Mouse (Mus musculus) midbrain, embryonic 16.5 days (tissue): Measurements from ENCODE around the gene Rbsn. TPM values are rescaled to one million over a fixed set of nuclear protein-coding genes. Genes with fewer than 3 reads are reported as not detected.
A peak's percentile ranks its signal among the peaks of the same experiment; 100 is the strongest.

ENCODE experiments used
- ATAC-seq: fragments of 200-750 bp; cut with Nextera tagmentation; 2 replicates; pipeline ENCODE4 v1.8.0; 2017; ENCODE audit warnings: moderate TSS enrichment
- H3K27ac ChIP-seq: fragments of 300-500 bp; sonication (generic); 2 replicates; pipeline ENCODE4 v1.5.1; 2014; ENCODE audit warnings: mild to moderate bottlenecking, low read length, mixed read lengths
- H3K27me3 ChIP-seq: fragments of 300-500 bp; sonication (generic); 2 replicates; pipeline ENCODE4 v1.6.1; 2014; ENCODE audit warnings: low read depth, low read length, mixed read lengths; ENCODE audit not compliant: control insufficient read depth, insufficient read depth
- H3K36me3 ChIP-seq: fragments of 300-500 bp; sonication (generic); 2 replicates; pipeline ENCODE4 v1.6.1; 2014; ENCODE audit warnings: mild to moderate bottlenecking, low read length, moderate library complexity, mixed read lengths; ENCODE audit not compliant: control insufficient read depth, insufficient read depth
- H3K4me1 ChIP-seq: fragments of 300-500 bp; sonication (generic); 2 replicates; pipeline ENCODE4 v1.6.1; 2014; ENCODE audit warnings: mild to moderate bottlenecking, low read length, mixed read lengths; ENCODE audit not compliant: control insufficient read depth, insufficient read depth
- H3K4me2 ChIP-seq: fragments of 300-500 bp; sonication (generic); 2 replicates; pipeline ENCODE4 v1.6.1; 2014; ENCODE audit warnings: mild to moderate bottlenecking, low read length, mixed read lengths
- H3K4me3 ChIP-seq: fragments of 300-500 bp; sonication (generic); 2 replicates; pipeline ENCODE4 v1.5.1; 2014; ENCODE audit warnings: low read depth, mild to moderate bottlenecking, low read length, moderate library complexity, mixed read lengths
- H3K9ac ChIP-seq: fragments of 300-500 bp; sonication (generic); 2 replicates; pipeline ENCODE4 v1.6.1; 2014; ENCODE audit warnings: low read depth, low read length, mixed read lengths
- H3K9me3 ChIP-seq: fragments of 300-500 bp; sonication (generic); replicated peaks from 2 replicates; pipeline ENCODE4 v1.6.1; 2014; ENCODE audit warnings: mild to moderate bottlenecking, low read length, mixed read lengths; ENCODE audit not compliant: control insufficient read depth, poor library complexity, severe bottlenecking
- WGBS: fragments of 180-500 bp; shearing (Covaris S2); extraction: QIAGEN DNeasy Blood & Tissue Kit; methylation state at CpG from one replicate; pipeline ENCODE4 v1.1.7; 2014; 5-methylcytosine and 5-hydroxymethylcytosine counted together
- polyA plus RNA-seq: library from polyadenylated mRNA; unstranded; fragments of >200 nt; fragmentation: Nextera tagmentation; extraction: Ambion mirVana; gene quantifications from 2 replicates; pipeline ENCODE4 v1.2.1, GENCODE M21; 2015

The Rbsn gene
- polyA plus RNA-seq, 1 experiment from 2014 or later = 32.8 TPM

DNA sequence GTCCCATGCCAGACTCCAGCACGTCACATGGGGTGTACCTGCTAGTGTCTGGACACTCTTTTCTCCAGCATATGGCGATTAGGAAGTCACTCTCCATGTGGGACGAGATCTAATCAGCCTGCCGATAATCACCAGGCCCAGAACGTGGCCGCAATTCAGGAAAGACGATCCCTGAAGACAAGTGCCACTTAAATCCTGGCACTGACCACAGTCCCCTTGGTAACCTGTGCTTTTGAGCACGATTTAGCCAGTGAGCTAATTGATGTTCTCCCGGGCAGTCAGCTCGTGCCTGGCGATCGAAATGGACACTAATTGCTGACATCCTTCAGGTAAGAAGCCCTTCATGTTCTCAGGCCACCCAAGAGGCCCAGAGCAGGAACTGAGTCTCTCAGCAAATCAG, 20.3 kb upstream of the Rbsn start:
- Histone ChIP-seq H3K27me3 (no peaks in the 10 kb centered on the region), H3K9me3 (no peaks in the 10 kb centered on the region), H3K36me3 (no peaks in the 10 kb centered on the region), H3K4me1 (no peaks in the 10 kb centered on the region), H3K4me3 (no peak overlapping the region), H3K27ac (no peak overlapping the region), H3K9ac (no peak overlapping the region), H3K4me2 (no peak overlapping the region)
- no peak for ATAC-seq
- 68% methylated on average over 12 of the region's 12 CpGs for WGBS

DNA sequence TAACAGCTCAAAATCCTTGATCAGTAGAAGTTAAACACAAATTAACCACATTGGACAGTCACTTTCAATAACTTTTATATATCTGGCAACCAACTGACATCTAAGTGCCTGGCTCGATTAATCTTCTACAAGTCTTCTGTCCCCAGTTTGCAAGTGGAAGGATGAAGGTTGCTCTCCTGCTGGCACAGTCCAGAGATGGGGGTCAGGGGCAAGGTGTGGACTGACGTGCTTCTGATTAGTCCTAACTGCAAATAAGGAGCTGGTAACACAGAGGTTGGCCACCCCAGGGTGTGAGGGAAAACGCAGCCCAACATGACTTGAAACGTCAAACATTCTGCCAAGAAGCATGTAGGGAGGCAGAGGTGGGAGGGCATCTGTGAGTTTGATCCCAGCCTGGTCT, 17.0 kb upstream of the Rbsn start:
- WGBS = 69% methylated on average over 4 of the region's 4 CpGs
- Histone ChIP-seq H3K27ac (no peak overlapping the region), H3K36me3 (no peaks in the 10 kb centered on the region), H3K4me1 (no peaks in the 10 kb centered on the region), H3K4me3 (no peak overlapping the region), H3K4me2 (no peak overlapping the region), H3K27me3 (no peaks in the 10 kb centered on the region), H3K9ac (no peak overlapping the region), H3K9me3 (no peaks in the 10 kb centered on the region)
- ATAC-seq = no peak

DNA sequence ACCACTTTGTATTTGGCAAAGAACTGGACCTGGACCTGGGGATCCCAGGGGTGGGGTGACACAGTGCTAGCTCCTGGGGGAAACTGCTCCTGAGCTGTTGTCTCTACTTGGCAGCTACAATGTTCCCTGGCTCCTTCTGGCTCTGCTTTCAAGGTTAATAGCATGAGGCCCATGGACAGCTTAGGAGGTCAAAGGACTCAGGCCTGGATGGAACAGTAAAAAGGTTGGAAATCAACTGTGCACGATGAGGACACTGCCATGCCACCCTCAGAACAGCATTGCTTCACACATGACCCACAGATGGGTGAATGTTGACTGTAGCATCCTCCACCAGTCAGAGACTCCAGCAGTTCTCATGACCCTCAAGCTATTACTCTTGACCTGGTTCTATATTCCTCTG, 16.6 kb upstream of the Rbsn start:
- H3K27me3 ChIP-seq = no peaks in the 10 kb centered on the region
- no peak overlapping the region for H3K4me3 ChIP-seq
- H3K36me3 ChIP-seq = no peaks in the 10 kb centered on the region
- no peaks in the 10 kb centered on the region for H3K4me1 ChIP-seq
- 72% methylated on average over 1 of the region's 1 CpGs for WGBS
- no peak overlapping the region for H3K27ac ChIP-seq
- H3K9me3 ChIP-seq = no peaks in the 10 kb centered on the region
- ATAC-seq = no peak
- H3K9ac ChIP-seq = no peak overlapping the region
- no peak overlapping the region for H3K4me2 ChIP-seq

DNA sequence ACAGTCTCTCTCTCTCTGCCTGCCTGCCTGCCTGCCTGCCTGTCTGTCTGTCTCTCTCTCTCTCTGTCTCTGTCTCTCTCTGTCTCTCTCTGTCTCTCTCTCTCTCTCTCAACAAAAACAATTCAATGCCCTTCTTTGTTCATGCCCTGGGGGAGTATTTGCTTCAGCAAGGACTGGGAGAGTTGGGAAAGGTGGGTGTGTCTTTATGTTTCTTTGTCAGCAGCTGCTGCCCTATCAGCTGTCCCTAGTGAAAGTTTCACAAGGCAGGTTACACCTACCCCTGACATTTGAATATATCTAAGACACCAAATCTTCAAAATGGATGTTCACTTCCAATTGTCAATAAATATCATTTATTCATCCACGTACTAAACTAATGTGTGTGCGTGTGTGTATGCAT, 14.9 kb upstream of the Rbsn start:
- Histone ChIP-seq H3K4me1 (no peaks in the 10 kb centered on the region), H3K9me3 (no peaks in the 10 kb centered on the region), H3K27ac (no peak overlapping the region), H3K4me2 (no peak overlapping the region), H3K27me3 (no peaks in the 10 kb centered on the region), H3K36me3 (no peaks in the 10 kb centered on the region), H3K9ac (no peak overlapping the region), H3K4me3 (no peak overlapping the region)
- whole genome bisulfite sequencing = 88% methylated on average over 2 of the region's 2 CpGs
- ATAC-seq = no peak

DNA sequence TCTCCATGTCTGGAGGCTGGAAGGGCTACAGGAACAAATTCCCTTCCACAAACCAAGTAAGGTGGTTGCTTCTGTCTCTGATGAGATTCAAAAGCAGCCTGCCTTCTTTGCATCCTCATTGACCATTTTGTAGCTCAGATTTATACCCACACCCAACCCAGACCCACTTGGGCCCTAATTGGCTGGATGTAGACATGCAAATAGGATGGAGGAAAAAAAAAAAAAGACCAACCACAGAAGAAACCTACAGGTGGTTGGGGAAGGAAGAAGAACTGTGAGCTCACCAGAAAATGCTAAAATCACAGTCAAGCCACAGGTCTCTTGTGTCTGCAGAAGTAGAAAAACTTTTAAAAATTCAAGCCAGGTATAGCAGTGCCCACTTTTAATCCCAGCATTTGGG, 14.4 kb upstream of the Rbsn start:
- Histone ChIP-seq H3K27me3 (no peaks in the 10 kb centered on the region), H3K9me3 (no peaks in the 10 kb centered on the region), H3K36me3 (no peaks in the 10 kb centered on the region), H3K4me2 (no peak overlapping the region), H3K27ac (no peak overlapping the region), H3K9ac (no peak overlapping the region), H3K4me1 (no peaks in the 10 kb centered on the region), H3K4me3 (no peak overlapping the region)
- no peak for ATAC-seq

DNA sequence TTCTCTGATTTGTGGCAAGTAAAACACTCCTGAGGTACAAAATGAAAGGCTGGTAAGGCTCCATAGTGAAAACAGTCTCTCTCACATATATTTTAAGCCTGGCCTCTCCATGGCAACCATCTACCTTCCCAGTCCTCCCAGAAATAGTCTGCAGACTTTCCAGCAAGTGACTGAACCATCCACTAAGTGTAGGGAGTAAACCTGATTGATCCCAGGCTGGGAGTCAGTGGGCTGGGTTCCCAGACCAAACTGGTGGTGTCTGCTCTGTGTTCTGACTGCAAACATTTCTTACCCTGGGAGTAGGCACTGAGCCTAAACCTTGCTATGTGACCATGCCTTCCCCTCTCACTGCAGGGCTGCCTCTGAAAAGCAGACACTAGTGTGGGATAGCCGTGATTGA, 10.3 kb upstream of the Rbsn start:
- H3K27ac ChIP-seq = no peak overlapping the region
- 82% methylated on average over 1 of the region's 1 CpGs for WGBS

DNA sequence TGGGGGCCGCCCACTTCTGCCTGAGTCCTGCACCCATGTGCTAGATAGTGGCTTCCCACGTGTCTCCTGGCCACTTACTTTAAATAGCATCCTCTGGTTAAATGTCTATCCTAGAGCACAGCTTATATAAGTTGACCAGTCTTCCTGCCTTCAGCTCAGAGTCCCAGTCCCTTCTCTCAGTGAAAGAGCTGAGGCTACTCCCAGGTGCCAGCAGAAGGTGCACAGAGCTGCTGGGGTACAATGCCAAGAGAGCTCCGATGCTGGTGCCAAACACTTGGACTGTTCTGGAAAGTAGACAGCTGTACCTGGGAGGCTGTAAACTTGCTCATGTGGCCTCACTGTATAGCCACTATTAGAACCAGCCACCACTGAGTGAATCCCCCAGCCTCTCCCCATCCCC, 7.3 kb upstream of the Rbsn start:
- Histone ChIP-seq H3K9ac (no peak overlapping the region), H3K36me3 (no peaks in the 10 kb centered on the region), H3K27ac (no peak overlapping the region), H3K4me2 (no peak overlapping the region), H3K27me3 (no peaks in the 10 kb centered on the region), H3K9me3 (no peaks in the 10 kb centered on the region), H3K4me3 (no peak overlapping the region), H3K4me1 (no peaks in the 10 kb centered on the region)
- WGBS = 91% methylated on average over 3 of the region's 3 CpGs
- no peak for ATAC-seq

More for the DNA sequence above, 10.3 kb upstream of the Rbsn start:
- Histone ChIP-seq H3K4me3 (no peak overlapping the region), H3K9me3 (no peaks in the 10 kb centered on the region), H3K27me3 (no peaks in the 10 kb centered on the region), H3K4me2 (no peak overlapping the region), H3K4me1 (no peaks in the 10 kb centered on the region), H3K9ac (no peak overlapping the region), H3K36me3 (no peaks in the 10 kb centered on the region)
- no peak for ATAC-seq

DNA sequence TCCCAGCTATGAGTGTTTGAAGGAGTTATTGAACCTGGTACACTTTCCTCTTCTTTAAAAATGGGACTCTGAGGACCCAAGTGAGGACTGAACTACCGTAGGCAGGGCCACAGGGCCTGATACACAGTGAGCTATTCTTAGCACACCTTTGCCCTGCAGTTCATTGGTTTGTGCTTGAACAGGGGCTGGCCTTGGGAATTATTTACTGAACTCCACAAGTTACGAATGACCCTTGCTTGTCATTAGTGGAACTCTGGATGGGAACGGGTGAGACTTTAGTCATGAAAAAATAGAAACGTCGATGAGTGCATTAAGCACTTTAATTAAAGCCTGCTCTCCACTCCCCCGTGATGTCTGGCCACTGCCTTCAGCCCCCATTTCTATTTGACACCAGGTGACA, 6.9 kb upstream of the Rbsn start:
- no peak overlapping the region for H3K27ac ChIP-seq
- no peak overlapping the region for H3K4me3 ChIP-seq
- no peak overlapping the region for H3K9ac ChIP-seq
- no peaks in the 10 kb centered on the region for H3K27me3 ChIP-seq
- H3K36me3 ChIP-seq = no peaks in the 10 kb centered on the region
- 85% methylated on average over 6 of the region's 6 CpGs for WGBS
- H3K4me1 ChIP-seq = no peaks in the 10 kb centered on the region
- H3K9me3 ChIP-seq = no peaks in the 10 kb centered on the region
- no peak for ATAC-seq
- H3K4me2 ChIP-seq = no peak overlapping the region

DNA sequence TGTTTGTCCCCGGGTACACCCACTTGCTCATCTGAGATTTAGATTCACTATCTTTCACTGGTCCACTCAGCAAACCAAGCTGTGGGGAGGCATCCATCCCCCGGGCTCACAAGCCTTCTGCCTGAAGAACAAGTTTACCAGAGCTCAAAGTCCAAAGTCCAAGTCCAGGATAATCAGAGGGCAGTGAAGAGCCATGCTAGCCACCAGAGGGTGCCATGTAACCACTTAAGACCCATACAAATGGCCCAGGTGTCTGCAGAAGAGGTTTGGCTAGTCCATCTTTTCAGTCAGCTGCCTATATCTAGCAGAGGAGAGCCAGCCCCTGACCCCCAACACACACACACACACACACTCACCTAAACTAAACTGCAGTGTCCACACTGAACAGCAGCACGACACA, 4.7 kb upstream of the Rbsn start:
- Histone ChIP-seq H3K27me3 (no peaks in the 10 kb centered on the region), H3K9me3 (no peaks in the 10 kb centered on the region), H3K4me1 (no peaks in the 10 kb centered on the region; the same call in 1 of the 2 replicates), H3K36me3 (no peaks in the 10 kb centered on the region), H3K9ac (no peak overlapping the region), H3K4me3 (no peak overlapping the region), H3K4me2 (no peak overlapping the region), H3K27ac (no peak overlapping the region)
- 46% methylated on average over 3 of the region's 3 CpGs for WGBS
- 0 out of 2 replicates have a peak, but pooled peaks have one; percentile 18 for ATAC-seq
